Mouse (Mus musculus) embryo, embryonic 10 days (tissue): ENCODE results near the gene Zscan5b.
"Not testable (repeated sequence)": the region's sequence is repeated elsewhere in the genome, so short reads cannot be mapped to it uniquely, and the experiment has no call there.

ENCODE experiments used
- DNase-seq: peaks from one replicate; pipeline ENCODE4 v3.0.0-alpha.2; 2015; ENCODE audit warnings: low spot score

Gene Zscan5b

DNA sequence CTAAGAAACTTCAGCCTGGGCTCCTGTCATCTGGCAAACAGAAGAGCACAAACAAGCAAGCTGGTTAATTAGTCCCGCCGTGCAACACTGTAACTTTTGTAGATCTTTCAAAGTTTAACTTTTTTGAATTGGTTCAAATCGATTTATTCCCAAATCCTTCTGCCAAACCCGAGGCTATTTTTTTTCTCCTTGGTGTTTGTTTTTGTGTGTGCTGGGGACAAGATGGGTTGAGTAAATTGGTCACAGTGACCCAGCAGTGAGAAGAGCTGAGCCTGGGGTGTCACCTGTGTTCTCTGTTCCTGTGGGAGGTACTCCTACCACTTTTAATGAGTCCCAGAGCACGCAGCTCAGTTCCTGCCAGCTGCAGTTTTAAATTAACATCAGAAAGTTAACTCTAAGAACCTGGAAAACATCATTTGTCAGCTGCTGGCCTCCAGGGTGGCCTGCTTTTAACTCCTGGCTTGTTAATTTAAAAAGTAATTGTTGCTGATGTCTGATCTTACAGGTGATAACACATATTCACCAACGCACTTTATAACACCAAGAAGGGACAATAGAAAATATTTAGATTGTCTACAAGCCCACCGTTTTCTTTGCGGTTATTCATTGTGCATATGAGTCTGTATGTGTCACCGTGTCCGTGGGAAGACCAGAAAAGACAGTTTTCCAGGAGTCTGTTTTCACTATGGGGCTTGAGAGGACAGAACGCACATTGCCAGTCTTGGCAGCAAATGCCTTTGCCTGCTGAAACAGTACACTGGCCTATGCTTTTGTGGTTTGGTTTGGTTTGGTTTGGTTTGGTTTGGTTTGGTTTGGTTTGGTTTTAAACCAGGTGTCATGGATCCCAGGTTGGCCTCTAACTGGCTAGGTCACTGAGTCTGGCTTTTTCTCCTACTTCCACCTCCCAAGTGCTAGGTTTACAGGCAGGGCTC is 22.5 kb downstream of the Zscan5b start:
- no peak for DNase-seq

DNA sequence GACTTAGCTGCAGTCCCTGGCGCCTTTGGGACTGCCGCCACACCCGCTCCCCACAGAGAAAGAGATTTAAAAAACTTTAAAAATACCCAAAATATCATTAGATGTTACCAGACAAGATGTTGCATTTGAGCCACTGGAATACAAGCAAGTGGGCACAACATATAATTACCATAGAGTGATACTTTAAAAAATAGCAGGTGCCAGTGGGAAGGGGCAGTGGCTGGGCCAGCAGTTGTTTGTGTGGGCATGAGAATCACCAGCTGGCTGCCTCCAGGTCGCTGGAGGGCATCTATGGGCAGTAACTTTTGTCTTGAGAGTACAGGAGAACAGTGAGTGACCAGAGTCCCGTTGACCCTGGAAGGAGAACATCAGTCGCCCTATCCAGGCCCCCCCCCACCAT is 30.3 kb downstream of the Zscan5b start, which contains the start of gene Epp13:
TSS of gene Epp13 (plus strand) at position 301 of the 400 bp plus-strand sequence.
- no peak for DNase-seq

DNA sequence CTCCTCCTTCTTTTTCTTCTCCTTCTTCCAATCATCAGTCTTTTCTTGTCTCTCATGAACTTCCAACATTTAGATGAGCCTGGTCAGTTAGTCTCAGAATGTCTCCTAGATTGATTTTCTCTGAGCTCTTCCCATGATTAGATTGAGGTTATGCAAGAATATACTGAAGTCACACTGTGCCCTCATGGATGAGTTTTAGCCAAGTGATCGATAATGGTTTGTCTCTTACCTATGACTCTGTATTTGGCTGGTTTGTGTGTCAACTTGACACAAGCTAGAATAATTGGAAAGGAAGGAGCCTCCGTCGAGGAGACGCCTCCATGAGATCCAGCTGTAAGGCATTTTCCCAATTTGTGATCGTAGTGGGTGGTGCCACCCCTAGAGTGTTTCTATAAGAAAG is 32.4 kb downstream of the Zscan5b start:
- no peak for DNase-seq

DNA sequence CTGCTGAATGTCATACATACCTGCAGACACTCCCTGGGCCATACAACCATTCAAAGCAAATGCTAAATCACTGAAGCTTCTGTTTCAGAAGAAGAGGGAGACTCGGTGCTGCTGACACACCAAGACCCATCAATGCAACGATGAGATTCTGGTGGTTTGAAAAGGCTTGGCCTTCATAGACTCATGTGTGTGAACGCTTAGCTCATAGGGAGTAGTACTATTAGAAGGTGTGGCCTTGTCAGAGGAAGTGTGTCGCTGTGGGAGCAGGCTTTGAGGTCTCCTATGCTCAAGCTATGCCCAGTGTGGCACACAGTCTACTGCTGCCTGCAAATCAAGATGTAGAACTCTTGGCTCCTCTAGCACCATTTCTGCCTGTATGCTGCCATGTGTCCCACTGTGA is 35.3 kb downstream of the Zscan5b start:
- DNase-seq, result no peak

DNA sequence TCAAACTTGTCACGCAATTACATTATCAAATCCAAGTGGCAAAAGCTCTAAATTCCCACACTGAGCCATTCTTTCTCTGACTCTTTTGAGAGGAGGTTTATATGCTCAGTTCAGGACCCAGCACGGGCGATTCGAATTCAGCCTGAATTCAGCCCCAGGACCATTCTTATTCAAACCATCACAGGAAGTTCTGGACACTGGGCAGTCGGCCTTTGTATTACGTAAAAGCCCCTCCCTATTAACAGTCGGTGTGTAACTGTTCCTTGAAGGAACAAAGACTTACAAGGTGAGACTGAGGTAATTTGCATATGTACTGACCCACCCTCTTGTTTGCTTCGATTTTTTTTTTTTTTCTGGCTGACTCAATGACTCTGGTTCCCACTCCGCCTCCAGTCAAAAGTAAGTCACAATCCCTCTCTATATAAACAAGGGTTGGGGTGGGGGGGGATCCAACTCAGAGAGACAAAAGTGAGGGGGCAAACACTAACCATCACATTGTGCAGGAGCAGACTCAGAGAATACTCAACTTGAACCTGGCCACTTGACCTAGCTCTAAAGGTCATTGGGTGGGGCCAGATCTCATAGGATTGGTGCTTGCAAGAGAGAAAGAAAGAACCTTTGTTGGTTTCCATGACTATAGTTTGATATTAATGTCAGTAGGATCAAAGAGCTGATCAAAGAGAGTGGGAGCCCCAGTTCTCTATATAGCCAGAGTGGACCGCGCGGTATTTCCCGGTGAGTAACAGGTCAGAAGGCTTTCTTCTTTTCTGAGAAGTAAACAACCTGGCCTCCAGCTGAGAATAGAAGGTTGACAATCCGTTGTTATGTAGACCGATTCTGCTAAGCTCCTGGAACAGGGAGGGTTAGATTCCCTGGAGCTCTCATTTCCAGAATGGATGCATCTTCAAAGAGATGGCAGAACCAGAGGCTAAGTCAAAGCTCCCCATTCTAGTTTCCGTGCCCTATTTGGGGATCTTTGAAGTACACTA is 36.4 kb downstream of the Zscan5b start:
- no peak for DNase-seq

DNA sequence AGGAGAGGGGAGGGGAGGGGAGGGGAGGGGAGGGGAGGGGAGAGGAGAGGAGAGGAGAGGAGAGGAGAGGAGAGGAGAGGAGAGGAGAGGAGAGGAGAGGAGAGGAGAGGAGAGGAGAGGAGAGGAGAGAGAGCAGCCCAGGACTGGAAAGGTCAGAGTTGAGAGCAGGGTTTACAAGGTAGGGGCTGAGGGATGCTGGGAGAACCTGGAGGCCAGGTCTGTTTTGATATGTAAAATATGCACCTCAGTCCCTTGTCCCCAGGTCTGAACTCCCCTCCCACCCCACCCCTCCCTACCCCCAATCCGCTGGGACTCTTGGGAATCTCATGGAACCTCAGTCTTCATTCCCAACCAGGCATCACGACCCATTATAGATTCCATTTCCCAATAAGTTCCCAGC is 37.9 kb downstream of the Zscan5b start:
- not testable (repeated sequence) for DNase-seq

DNA sequence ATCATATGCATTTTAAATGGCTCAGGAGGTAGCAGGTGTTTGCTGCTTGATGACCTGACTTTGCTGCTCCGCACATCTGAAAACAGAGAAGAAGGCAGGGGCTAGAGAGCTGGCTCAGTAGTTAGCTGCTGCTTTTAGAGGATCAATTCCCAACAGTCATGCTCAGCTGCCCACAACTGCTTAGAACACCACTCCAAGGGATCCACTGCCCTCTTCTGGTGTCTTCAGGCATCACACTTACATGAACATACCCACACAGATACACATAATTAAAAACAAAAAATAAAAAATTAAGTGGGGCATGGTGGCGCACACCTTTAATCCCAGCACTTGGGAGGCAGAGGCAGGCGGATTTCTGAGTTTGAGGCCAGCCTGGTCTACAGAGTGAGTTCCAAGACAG is 40.0 kb downstream of the Zscan5b start:
- no peak for DNase-seq

DNA sequence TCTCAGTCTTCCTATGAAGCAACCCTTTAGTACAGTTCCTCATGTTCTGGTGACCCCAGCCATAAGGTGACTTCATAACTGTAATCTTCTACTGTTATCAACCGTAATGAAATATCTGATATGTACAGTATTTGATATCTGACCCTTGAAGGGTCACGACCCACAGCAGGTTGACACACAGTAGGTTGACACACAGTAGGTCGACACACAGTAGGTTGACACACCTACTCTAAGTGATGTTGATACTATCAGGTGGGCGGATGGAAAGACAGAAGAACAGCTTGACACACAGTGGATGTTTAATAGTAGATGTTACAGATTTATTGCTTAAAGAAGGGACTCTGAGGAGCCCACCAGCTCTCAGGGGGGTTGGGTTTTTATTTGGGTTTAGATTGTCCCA is 40.9 kb downstream of the Zscan5b start:
- DNase-seq, result no peak

DNA sequence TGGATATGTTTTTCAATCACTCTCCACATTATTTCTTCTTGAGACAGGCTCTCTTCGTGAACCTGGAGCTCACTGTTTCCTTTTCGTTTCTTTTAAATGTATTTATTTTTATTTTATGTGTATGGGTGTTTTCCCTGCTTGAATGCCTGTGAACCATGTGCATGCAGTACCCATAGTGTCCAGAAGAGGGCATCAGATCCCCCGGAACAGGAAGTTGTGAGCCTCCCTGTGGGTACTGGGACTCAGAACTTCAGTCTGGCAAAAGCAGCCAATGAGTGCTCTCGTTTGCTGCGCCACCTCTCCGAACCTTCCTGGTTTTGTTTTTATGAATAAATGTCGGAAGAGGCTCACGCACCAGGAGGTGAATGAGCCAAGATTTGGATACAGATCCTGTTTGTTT is 43.6 kb downstream of the Zscan5b start:
- peak; percentile 22 for DNase-seq

DNA sequence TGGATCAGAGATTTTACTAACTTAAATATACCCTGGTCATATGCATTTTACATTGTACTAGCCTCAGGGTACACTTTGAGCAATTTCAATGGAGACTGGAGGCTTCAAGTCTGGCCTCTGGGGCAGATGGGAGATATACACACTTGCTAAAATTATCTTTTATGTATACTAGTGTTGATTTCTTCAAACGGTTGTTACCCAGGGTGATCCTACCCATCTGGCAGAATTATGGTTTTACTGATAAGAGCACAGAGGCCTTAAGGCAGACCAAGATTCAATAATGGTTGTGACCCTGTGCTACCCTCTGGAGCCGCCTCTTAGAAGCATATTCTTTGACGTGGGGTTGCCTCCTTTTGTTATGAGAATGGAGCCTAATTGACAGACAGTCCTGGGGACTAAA is 55.8 kb downstream of the Zscan5b start:
- no peak for DNase-seq

DNA sequence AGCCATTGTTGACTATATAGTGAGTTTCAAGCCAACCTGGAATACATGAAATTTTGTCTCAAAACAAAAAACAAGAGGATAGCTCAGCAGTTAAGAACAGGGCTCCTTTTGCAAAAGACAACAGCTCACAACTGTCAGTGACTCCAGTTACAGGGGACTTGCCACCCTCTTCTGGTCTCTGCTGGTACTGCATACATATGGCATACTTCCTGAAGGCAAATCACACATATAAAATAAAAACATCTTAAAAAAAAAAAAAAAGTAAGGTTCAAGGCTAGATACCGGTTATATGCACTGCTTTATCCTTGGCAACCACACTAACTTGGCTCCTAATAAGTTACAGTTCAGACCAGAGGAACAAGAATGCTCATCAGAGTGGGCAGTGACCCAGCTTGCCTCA is 60.7 kb downstream of the Zscan5b start:
- DNase-seq, result peak; percentile 87

DNA sequence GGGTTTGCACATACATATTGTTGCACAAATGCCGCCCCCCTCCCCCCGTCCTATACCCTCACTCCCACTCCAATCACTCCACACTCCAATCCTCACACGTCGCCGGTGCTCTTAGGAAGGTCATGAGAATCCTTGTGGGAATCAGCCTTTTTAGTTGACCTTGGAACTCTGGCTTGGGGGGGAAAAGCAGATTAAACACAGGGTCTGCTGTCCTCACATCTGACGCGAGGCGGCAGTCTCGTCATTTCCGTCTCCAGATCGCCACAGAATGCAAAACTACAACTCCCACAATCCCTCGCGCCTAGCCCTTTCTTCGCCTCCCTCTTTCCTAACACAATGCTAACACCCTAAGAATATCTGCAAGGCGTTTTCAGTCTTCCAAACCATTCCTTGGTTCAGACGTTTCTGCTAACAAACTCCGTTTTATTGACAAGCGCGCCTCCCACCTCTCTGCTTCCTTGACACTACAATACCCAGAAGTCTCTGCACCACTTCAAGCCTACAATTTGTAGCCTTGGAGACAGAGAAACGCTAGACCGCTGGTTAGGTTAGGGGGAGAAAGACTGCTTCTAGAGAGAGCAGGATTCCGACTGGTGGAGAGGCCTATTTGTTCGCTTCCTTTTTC is 61.5 kb downstream of the Zscan5b start:
- peak; percentile 95 for DNase-seq

DNA sequence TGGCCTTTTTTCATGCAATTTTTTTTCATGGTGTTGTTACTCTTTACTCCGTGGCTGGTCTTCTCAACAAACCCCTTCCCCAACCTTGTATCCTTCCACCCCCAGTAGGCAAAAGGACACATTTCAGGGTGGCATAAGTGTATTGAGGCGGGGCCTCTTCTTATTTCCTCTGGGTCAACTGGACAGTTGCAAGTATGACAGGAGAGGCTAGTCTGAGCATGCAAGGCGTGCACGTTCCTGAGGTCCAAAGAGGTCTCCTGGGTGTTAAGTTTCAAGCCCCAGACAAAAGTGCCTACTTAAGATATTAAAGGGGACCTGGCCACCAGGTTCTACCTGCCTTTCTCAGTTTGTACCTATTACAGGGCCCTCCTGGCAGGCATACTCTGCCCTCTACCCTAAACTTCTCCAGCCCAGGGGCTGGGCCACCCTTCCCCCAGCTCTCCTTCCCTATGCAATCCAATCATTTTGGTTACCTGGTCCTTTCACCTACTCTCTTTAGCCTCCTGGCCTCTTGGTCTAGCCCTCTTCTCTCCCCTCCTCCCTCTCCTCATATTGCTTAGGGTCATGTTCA is 62.4 kb downstream of the Zscan5b start:
- no peak for DNase-seq

DNA sequence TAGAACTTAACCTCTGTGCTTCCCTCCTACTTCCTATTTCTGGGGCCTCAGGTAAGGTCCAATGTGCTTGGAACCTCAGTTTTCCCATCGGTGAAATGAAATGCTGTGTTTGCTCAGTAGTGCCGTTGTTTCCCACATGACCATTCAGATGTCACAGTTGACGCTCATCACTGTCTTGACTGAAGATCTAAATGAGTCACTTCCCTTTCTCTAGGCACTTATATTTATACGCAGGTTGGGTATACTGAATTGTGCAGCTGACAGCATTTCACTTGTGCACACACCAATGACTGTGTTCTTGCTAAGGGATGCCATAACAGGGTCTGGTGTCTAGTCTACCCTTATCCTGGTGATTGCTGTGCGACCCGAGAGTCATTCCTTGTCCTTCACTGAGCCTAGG is 63.3 kb downstream of the Zscan5b start:
- no peak for DNase-seq

DNA sequence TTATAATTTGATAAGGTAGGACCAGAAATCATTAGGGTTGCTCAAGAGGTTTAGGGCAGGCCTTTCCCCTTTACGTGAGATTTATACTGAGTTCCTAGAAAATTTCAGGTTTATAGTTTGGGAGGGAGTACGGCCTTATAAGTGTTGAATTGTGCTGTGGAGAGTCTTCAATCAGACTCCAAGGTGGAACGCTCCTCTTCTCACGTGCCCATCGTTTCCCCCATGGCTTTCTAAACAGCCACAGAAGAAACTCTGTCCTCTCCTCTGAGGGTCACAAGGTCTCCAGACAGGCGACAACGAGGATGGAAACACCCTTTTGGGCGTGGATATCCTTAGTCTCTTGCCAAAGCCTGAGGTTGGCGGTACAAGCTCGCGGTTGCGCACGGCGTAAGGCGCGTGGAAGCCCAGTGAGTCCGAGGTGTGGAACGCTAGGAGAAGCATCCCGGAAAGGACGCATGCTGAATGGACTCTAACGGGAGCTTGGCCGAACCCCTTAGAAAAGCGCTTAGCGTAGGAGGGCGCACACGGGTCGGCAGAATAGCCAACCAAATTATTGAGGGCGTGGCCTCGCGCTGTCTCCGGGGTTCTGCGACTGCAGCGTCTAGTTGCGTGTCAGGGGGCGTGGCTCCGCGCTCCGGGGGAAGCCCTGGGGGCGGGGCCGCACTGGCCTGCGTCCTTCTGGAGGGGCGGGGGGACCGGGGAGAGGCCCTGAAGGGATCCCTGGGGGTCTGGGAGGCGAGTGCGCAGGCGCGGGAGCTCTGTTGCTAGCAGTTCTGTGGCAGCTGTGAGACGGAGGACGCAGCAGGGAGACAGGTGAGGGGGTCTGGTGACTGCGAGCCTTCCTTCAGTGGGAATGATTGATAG is 64.0 kb downstream of the Zscan5b start, which contains the start of gene Zfp667:
TSS of gene Zfp667 (plus strand) at position 738 of the 864 bp plus-strand sequence.
- peak; percentile 97 for DNase-seq

DNA sequence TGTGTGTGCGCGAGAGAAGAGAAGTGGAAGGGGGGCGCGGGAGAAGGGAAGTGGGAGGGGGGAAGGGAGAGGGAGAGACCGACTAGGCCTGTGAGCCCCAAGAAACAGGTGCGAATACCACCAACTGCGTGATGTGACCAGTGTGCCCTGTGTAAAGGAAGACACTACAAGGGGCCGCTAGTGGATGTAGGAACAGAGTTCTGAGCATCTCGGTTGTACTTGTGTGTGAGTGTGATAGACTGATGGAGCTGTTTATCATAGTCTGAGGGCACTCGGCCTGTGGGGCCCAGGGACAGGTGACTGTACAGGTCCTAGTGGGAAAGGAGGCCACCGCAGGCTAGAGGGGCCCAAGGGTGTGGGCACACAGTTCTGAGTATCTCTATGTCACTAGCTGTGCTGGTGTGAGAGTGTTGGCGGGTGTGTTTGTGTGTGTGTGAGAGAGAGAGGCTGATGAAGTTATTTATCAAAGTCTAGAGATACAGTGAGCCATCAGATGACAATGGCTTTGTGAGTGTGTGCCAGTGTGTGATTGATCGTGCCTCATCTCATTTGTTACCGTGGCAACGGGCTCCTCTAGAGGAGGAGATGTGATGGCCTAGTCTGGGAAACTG is 64.9 kb downstream of the Zscan5b start:
- peak; percentile 72 for DNase-seq
